Mouse (Mus musculus) telencephalon, adult 2 months (tissue): ENCODE results near the gene Sobp.
A peak's percentile ranks its signal among the peaks of the same experiment; 100 is the strongest.

Experiments used
- DNase-seq: peaks from one replicate; pipeline ENCODE4 v3.0.0-alpha.2; 2011; ENCODE audit warnings: low read depth, low spot score

Gene Sobp

GRCm38 (mm10) chr10:43035579-43035978, 138.8 kb downstream of the Sobp start:
- no peak for DNase-seq

- no peak for DNase-seq
Measured at GRCm38 (mm10) chr10:43034811-43035210, 139.5 kb downstream of the Sobp start.

- DNase-seq = no peak
Measured at GRCm38 (mm10) chr10:43033481-43034248, 140.7 kb downstream of the Sobp start.

GRCm38 (mm10) chr10:43027006-43027405, 147.3 kb downstream of the Sobp start:
- no peak for DNase-seq

- DNase-seq = peak; percentile 83
Measured at GRCm38 (mm10) chr10:43023454-43024194, 150.7 kb downstream of the Sobp start.

GRCm38 (mm10) chr10:43022190-43022761, 152.1 kb downstream of the Sobp start:
- no peak for DNase-seq

- no peak for DNase-seq
Measured at GRCm38 (mm10) chr10:43021512-43022116, 152.7 kb downstream of the Sobp start.

- DNase-seq = no peak
Measured at GRCm38 (mm10) chr10:43021017-43021416, 153.3 kb downstream of the Sobp start.

- DNase-seq = no peak
Measured at GRCm38 (mm10) chr10:43014782-43015181, 159.5 kb downstream of the Sobp start.

GRCm38 (mm10) chr10:43014358-43014757, 160.0 kb downstream of the Sobp start:
- DNase-seq = no peak

GRCm38 (mm10) chr10:43008116-43008515, 166.2 kb downstream of the Sobp start:
- no peak for DNase-seq

- DNase-seq = no peak
Measured at GRCm38 (mm10) chr10:43006534-43006933, 167.8 kb downstream of the Sobp start.

- DNase-seq = no peak
Measured at GRCm38 (mm10) chr10:43005677-43006076, 168.7 kb downstream of the Sobp start.

GRCm38 (mm10) chr10:43005031-43005430, 169.3 kb downstream of the Sobp start:
- no peak for DNase-seq

- DNase-seq = no peak
Measured at GRCm38 (mm10) chr10:43004174-43004734, 170.1 kb downstream of the Sobp start.

- DNase-seq = no peak
Measured at GRCm38 (mm10) chr10:43003466-43003757, 170.9 kb downstream of the Sobp start.

- DNase-seq = no peak
Measured at GRCm38 (mm10) chr10:43002721-43003465, 171.4 kb downstream of the Sobp start.

- DNase-seq = no peak
Measured at GRCm38 (mm10) chr10:43002066-43002678, 172.2 kb downstream of the Sobp start.

GRCm38 (mm10) chr10:43001433-43001832, 172.9 kb downstream of the Sobp start:
- no peak for DNase-seq

- DNase-seq = no peak
Measured at GRCm38 (mm10) chr10:42999324-42999723, 175.0 kb downstream of the Sobp start.

GRCm38 (mm10) chr10:42997278-42997677, 177.1 kb downstream of the Sobp start:
- no peak for DNase-seq
